31 mouse cellular contexts compared by ENCODE assay signal in genomic region chr4:32391260-32391659, GRCm38 (mm10).
DNase-seq lines count a peak whose midpoint lies in the region; ATAC-seq lines count a peak whose summit lies in the region.
"Had no signal": no experiment of that assay in that cellular context is flagged by ENCODE, and none has a peak within 500 bp of the region (broad histone marks: within the 10 kb centered on the region; RNA-seq: fewer than 3 reads in every experiment).

No protein-coding gene starts in this region.

- peaks cover 63% of the 10 kb centered on the region for H3K4me1 ChIP-seq in forebrain, embryonic 13.5 days

- H3K4me3 ChIP-seq in forebrain, embryonic 13.5 days: no peak overlapping the region
- H3K4me3 ChIP-seq: embryonic facial prominence, embryonic 15.5 days; forebrain, embryonic 15.5 days; heart, adult 2 months; heart, embryonic 13.5 days; kidney, embryonic 15.5 days; left cerebral cortex, adult 2 months; limb, embryonic 10.5 days; liver, embryonic 15.5 days; lung, embryonic 15.5 days; megakaryocyte, embryonic 14.5 days; midbrain, embryonic 13.5 days had no signal

- DNase-seq in adrenal gland, adult 8-10 months: peak; percentile 14
- no peak for DNase-seq in adrenal gland, adult 18-20 months (ENCODE audit: low spot score in 2 of 2)
- peak; percentile 21 for DNase-seq in A20 (ENCODE audit: low read depth, low spot score)
- DNase-seq in NIH3T3 (ENCODE audit: low read depth): peak; percentile 69
- peak; percentile 23 to 71 for DNase-seq in natural killer cell, adult 2 months (ENCODE audit: low spot score in 2 of 2)
- no peak for DNase-seq in layer of hippocampus, adult 18-20 months (ENCODE audit: low spot score in 2 of 2)
- no peak for DNase-seq in left cerebral cortex, adult 8-10 months (ENCODE audit: low spot score in 2 of 2)
- DNase-seq: cerebellum, adult 8-10 months; gastrocnemius, postnatal 25 days; heart, adult 2 months; heart, postnatal 14 days; kidney, postnatal 4 days; layer of hippocampus, adult 9-11 months; liver; lung, postnatal 36 days; thymus, adult 2 months had no signal

- 92% methylated on average over 8 of the region's 8 CpGs for WGBS in forebrain, embryonic 13.5 days

- H3K9ac ChIP-seq in forebrain, embryonic 13.5 days: no peak overlapping the region
- H3K9ac ChIP-seq: embryonic facial prominence, embryonic 15.5 days; forebrain, embryonic 15.5 days; heart, embryonic 13.5 days; kidney, embryonic 15.5 days; liver, embryonic 15.5 days; lung, embryonic 15.5 days; midbrain, embryonic 13.5 days had no signal

- no peak overlapping the region for H3K4me2 ChIP-seq in forebrain, embryonic 13.5 days
- H3K4me2 ChIP-seq: embryonic facial prominence, embryonic 15.5 days; forebrain, embryonic 15.5 days; heart, embryonic 13.5 days; kidney, embryonic 15.5 days; liver, embryonic 15.5 days; lung, embryonic 15.5 days; midbrain, embryonic 13.5 days had no signal

- ATAC-seq in forebrain, embryonic 13.5 days: no peak
- ATAC-seq: activated CD4-positive, CD25-positive, alpha-beta regulatory T cell, adult 4 months; forebrain, embryonic 15.5 days; hindbrain, postnatal 0 days; intestine, postnatal 0 days; midbrain, embryonic 13.5 days had no signal

- no peaks in the 10 kb centered on the region for H3K36me3 ChIP-seq in forebrain, embryonic 13.5 days (ENCODE audit: poor library complexity, severe bottlenecking)
- H3K36me3 ChIP-seq: embryonic facial prominence, embryonic 15.5 days; forebrain, embryonic 15.5 days; kidney, embryonic 15.5 days; liver, embryonic 15.5 days; lung, embryonic 15.5 days; midbrain, embryonic 13.5 days had no signal

- H3K9me3 ChIP-seq in forebrain, embryonic 13.5 days (replicated peaks): no peaks in the 10 kb centered on the region
- H3K9me3 ChIP-seq: embryonic facial prominence, embryonic 15.5 days; forebrain, embryonic 15.5 days; heart, embryonic 13.5 days; kidney, embryonic 15.5 days; limb, embryonic 10.5 days; liver, embryonic 15.5 days; lung, embryonic 15.5 days; midbrain, embryonic 13.5 days had no signal

- H3K27ac ChIP-seq in forebrain, embryonic 13.5 days: no peak overlapping the region
- H3K27ac ChIP-seq: embryonic facial prominence, embryonic 15.5 days; forebrain, embryonic 15.5 days; heart, adult 2 months; heart, embryonic 13.5 days; hindbrain, postnatal 0 days; kidney, embryonic 15.5 days; left cerebral cortex, adult 2 months; limb, embryonic 10.5 days; liver, embryonic 15.5 days; lung, embryonic 15.5 days; midbrain, embryonic 13.5 days; stomach, postnatal 0 days had no signal

- no peaks in the 10 kb centered on the region for H3K27me3 ChIP-seq in forebrain, embryonic 13.5 days
- H3K27me3 ChIP-seq: embryonic facial prominence, embryonic 15.5 days; forebrain, embryonic 15.5 days; heart, embryonic 13.5 days; kidney, embryonic 15.5 days; liver, embryonic 15.5 days; lung, embryonic 15.5 days; midbrain, embryonic 13.5 days had no signal

Comparison
In these comparisons a context has a peak if more than half of its experiments do, and no peak if none do; other contexts are left out.
1. DNase-seq: peak in adrenal gland, adult 8-10 months (single experiment), A20 (single experiment), NIH3T3 (single experiment) and natural killer cell, adult 2 months (2 of 2); none in adrenal gland, adult 18-20 months (0 of 2), layer of hippocampus, adult 18-20 months (0 of 2) and left cerebral cortex, adult 8-10 months (0 of 2).